Mouse (Mus musculus): ENCODE data around the gene Ecm1. TPM values are rescaled to one million over a fixed set of nuclear protein-coding genes. Genes with fewer than 3 reads are reported as not detected.

Gene Ecm1
- polyA plus RNA-seq, 1 experiment from 2014 or later, result 10.3 TPM

DNA sequence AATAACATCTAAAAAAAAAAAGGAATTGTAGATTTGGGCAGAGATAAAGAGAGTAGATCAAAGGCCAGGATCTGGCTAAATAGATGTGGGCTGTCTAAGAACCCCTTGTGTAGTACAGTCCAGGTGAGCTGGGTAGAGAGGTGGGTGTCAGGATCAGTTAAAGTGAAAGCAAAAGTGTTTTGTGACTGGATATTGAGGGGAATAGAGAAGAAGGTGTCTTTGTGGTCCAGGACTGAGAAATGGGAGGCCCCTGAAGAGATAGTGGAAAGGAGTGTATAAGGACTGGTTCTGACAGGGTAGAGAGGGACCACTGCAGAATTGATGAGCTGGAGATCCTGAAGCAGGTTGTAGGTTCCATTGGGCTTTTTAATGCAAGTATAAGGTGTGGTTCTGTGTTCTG lies 29.4 kb downstream of the Ecm1 start:
- Histone ChIP-seq H3K27me3 (replicated peaks; ENCODE audit: control insufficient read depth, insufficient read depth, low read length) (no peaks in the 10 kb centered on the region), H3K4me1 (ENCODE audit: control insufficient read depth, insufficient read depth, low read depth, low read length) (no peaks in the 10 kb centered on the region), H3K27ac (ENCODE audit: low read depth, low read length) (no peak overlapping the region), H3K4me3 (ENCODE audit: low read length) (no peak overlapping the region), H3K4me2 (ENCODE audit: low read length) (no peak overlapping the region), H3K9me3 (ENCODE audit: control insufficient read depth, low read length) (no peaks in the 10 kb centered on the region), H3K36me3 (ENCODE audit: control insufficient read depth, insufficient read depth, low read length) (no peaks in the 10 kb centered on the region), H3K9ac (ENCODE audit: low read depth, low read length) (no peak overlapping the region)
- no peak for ATAC-seq

DNA sequence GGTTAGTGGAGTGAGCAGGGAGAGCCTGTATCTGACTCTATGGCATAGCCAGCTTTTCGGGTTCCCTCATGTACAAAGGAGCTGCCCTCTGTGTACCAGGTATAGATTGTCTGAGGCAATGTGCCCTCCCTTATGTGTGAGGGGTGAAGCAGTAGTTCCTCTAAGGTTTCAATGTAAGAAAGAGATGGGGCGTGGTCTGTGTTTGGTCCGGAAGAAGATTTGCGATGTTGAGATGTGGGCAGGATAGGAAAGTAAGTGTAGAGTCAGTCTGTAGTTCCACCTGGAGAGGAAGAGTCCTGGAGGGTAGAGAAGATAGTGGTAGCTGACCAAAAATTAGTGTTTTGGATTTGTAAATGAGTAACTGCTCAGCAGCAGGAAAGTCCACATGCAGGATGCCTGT lies 30.3 kb downstream of the Ecm1 start:
- Histone ChIP-seq H3K9me3 (ENCODE audit: control insufficient read depth, low read length) (no peaks in the 10 kb centered on the region), H3K4me2 (ENCODE audit: low read length) (no peak overlapping the region), H3K36me3 (ENCODE audit: control insufficient read depth, insufficient read depth, low read length) (no peaks in the 10 kb centered on the region), H3K9ac (ENCODE audit: low read depth, low read length) (no peak overlapping the region), H3K4me3 (ENCODE audit: low read length) (no peak overlapping the region), H3K27ac (ENCODE audit: low read depth, low read length) (no peak overlapping the region), H3K27me3 (replicated peaks; ENCODE audit: control insufficient read depth, insufficient read depth, low read length) (no peaks in the 10 kb centered on the region), H3K4me1 (ENCODE audit: control insufficient read depth, insufficient read depth, low read depth, low read length) (no peaks in the 10 kb centered on the region)
- ATAC-seq, result no peak
- 92% methylated on average over 4 of the region's 4 CpGs for WGBS

DNA sequence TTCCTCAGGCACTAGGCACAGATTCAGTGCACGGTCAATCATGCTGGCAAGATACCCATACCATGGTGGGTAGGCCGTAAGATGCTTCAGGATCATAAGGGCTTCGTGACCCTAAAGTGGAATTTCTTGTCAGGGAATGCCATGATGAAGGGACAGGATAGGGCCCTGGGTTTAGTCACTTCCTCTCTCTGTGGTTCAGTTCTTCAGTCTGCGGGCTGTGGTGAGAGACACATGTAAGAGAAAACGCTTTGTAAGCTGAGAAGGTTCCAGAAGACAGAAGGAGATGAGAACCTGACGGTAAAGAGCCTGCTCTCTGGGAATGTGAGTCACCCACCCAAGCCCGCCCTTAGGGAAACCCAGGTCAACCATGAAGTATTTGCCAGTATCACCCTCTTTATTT lies 31.9 kb downstream of the Ecm1 start:
- WGBS, result 91% methylated on average over 7 of the region's 7 CpGs
- H3K4me3 ChIP-seq (ENCODE audit: low read length), result no peak overlapping the region
- no peak for ATAC-seq

DNA sequence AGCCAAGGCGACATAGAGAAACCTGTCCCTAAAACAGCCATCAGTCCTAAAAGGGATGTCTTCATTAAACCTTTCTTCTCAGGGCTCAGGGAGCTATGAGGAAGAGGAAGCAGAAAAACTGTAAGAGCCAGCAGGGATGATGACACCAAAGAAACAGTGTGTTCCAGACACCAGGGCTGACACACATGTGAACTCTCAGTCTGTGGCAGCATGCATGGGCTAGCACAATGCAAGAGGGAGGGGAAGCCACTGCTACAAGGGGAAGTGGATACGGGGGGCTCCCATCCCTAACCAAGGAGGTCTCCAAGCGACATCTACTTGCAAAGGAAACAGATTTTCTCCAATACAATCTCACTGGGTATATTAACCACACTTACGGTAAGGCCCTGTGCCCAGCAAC lies 33.1 kb downstream of the Ecm1 start:
- no peak overlapping the region for H3K4me3 ChIP-seq (ENCODE audit: low read length)
- no peak overlapping the region for H3K4me2 ChIP-seq (ENCODE audit: low read length)
- no peak overlapping the region for H3K9ac ChIP-seq (ENCODE audit: low read depth, low read length)
- ATAC-seq, result no peak
- peaks cover 3% of the 10 kb centered on the region; the same call in 1 of the 2 replicates for H3K4me1 ChIP-seq (ENCODE audit: control insufficient read depth, insufficient read depth, low read depth, low read length)
- H3K9me3 ChIP-seq (ENCODE audit: control insufficient read depth, low read length), result no peaks in the 10 kb centered on the region
- 87% methylated on average over 4 of the region's 4 CpGs for WGBS
- H3K36me3 ChIP-seq (ENCODE audit: control insufficient read depth, insufficient read depth, low read length), result no peaks in the 10 kb centered on the region
- H3K27ac ChIP-seq (ENCODE audit: low read depth, low read length), result no peak overlapping the region
- no peaks in the 10 kb centered on the region for H3K27me3 ChIP-seq (replicated peaks; ENCODE audit: control insufficient read depth, insufficient read depth, low read length)

More for the DNA sequence above, 31.9 kb downstream of the Ecm1 start:
- H3K9me3 ChIP-seq (ENCODE audit: control insufficient read depth, low read length), result no peaks in the 10 kb centered on the region
- no peaks in the 10 kb centered on the region for H3K4me1 ChIP-seq (ENCODE audit: control insufficient read depth, insufficient read depth, low read depth, low read length)
- no peaks in the 10 kb centered on the region for H3K36me3 ChIP-seq (ENCODE audit: control insufficient read depth, insufficient read depth, low read length)
- no peaks in the 10 kb centered on the region for H3K27me3 ChIP-seq (replicated peaks; ENCODE audit: control insufficient read depth, insufficient read depth, low read length)
- no peak overlapping the region for H3K27ac ChIP-seq (ENCODE audit: low read depth, low read length)
- no peak overlapping the region for H3K4me2 ChIP-seq (ENCODE audit: low read length)
- no peak overlapping the region for H3K9ac ChIP-seq (ENCODE audit: low read depth, low read length)

DNA sequence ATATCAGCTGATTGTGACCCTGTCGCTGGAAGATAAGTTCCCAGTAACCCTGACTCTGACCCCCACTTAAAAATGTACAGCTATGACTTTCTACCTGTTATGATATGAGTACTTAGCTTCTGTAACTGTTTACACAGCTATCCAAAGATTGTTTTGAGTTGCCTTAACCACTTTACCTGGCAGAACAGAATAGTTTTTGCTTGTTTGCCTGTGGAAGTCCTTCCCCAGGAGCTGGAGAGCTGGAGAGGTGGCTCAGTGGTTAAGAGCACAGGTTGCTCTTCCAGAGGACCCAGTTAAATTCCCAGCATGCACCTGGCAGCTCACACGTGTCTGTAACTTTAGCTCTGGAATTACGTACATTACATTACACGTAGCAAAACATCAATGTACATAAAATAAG lies 34.8 kb downstream of the Ecm1 start:
- H3K9me3 ChIP-seq (ENCODE audit: control insufficient read depth, low read length), result no peaks in the 10 kb centered on the region
- 91% methylated on average over 4 of the region's 4 CpGs for WGBS
- H3K9ac ChIP-seq (ENCODE audit: low read depth, low read length), result no peak overlapping the region
- H3K27me3 ChIP-seq (replicated peaks; ENCODE audit: control insufficient read depth, insufficient read depth, low read length), result no peaks in the 10 kb centered on the region
- no peak overlapping the region for H3K4me3 ChIP-seq (ENCODE audit: low read length)
- H3K4me2 ChIP-seq (ENCODE audit: low read length), result no peak overlapping the region
- H3K4me1 ChIP-seq (ENCODE audit: control insufficient read depth, insufficient read depth, low read depth, low read length), result peaks cover 3% of the 10 kb centered on the region; the same call in 1 of the 2 replicates
- no peak for ATAC-seq
- no peak overlapping the region for H3K27ac ChIP-seq (ENCODE audit: low read depth, low read length)
- no peaks in the 10 kb centered on the region for H3K36me3 ChIP-seq (ENCODE audit: control insufficient read depth, insufficient read depth, low read length)

DNA sequence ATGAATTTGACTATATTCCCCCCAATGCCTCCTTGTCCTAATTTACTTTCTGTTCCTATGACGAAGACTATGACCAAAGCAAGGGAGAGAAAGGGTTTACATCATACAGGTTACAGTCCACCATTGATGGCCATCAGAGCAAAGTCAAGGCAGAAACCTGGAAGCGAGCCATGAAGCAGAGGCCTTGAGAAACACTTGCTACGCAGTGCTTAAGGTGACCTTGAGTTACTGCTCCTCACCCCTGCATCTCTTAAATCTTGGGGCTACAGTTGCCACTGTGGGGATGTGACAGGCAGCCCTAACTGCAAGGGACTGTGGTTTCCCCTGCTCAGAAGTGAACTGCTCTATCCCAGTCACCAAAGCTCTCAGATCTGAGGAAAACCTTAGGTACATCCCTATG lies 36.1 kb downstream of the Ecm1 start:
- H3K4me1 ChIP-seq (ENCODE audit: control insufficient read depth, insufficient read depth, low read depth, low read length), result peaks cover 3% of the 10 kb centered on the region; the same call in 1 of the 2 replicates
- H3K27me3 ChIP-seq (replicated peaks; ENCODE audit: control insufficient read depth, insufficient read depth, low read length), result no peaks in the 10 kb centered on the region
- H3K9ac ChIP-seq (ENCODE audit: low read depth, low read length), result no peak overlapping the region
- ATAC-seq, result no peak
- no peak overlapping the region for H3K4me2 ChIP-seq (ENCODE audit: low read length)
- H3K9me3 ChIP-seq (ENCODE audit: control insufficient read depth, low read length), result no peaks in the 10 kb centered on the region
- no peak overlapping the region for H3K4me3 ChIP-seq (ENCODE audit: low read length)
- WGBS, result 96% methylated on average over 3 of the region's 3 CpGs
- H3K27ac ChIP-seq (ENCODE audit: low read depth, low read length), result no peak overlapping the region
- no peaks in the 10 kb centered on the region for H3K36me3 ChIP-seq (ENCODE audit: control insufficient read depth, insufficient read depth, low read length)

DNA sequence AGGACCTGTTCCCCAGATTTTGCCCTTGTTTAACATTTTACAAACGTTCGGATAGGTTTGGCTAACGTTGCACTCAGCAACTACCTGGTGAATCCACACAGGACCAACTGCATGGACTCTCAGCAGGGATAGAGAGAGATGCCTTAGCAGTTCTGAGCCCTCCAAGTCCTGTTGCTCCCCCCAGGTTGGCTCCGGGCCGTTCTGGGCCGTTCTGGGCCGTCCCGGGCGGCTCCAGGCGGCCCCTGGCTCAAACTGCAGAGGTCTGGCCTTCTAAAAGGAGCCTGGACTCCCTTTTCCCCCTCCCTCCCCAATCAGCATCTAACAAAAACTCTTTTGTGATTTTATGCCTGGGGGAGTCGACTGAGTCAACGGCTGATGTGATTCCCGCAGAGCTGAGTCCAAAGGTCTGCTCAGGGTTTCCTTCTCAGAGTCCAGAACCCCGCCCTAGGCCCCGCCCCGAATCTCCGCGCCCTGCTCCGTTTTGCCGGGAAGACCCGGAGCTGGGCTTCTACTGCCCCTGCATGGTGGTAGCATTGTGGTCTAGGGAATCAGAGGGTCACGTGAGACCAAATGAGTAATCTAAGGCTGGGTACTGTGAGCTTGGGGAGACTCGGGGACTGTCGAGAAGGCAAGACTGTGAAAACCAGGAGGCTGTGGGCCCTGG lies 37.4 kb downstream of the Ecm1 start:
- H3K9ac ChIP-seq (ENCODE audit: low read depth, low read length), result peak overlapping the region; percentile 35
- no peaks in the 10 kb centered on the region for H3K9me3 ChIP-seq (ENCODE audit: control insufficient read depth, low read length)
- no peaks in the 10 kb centered on the region for H3K27me3 ChIP-seq (replicated peaks; ENCODE audit: control insufficient read depth, insufficient read depth, low read length)
- H3K4me1 ChIP-seq (ENCODE audit: control insufficient read depth, insufficient read depth, low read depth, low read length), result peaks cover 3% of the 10 kb centered on the region; the same call in 1 of the 2 replicates
- no peaks in the 10 kb centered on the region for H3K36me3 ChIP-seq (ENCODE audit: control insufficient read depth, insufficient read depth, low read length)
- H3K4me3 ChIP-seq (ENCODE audit: low read length), result peak overlapping the region; percentile 25
- peak overlapping the region; percentile 49 for H3K4me2 ChIP-seq (ENCODE audit: low read length)
- H3K27ac ChIP-seq (ENCODE audit: low read depth, low read length), result no peak overlapping the region
- 5% methylated on average over 24 of the region's 24 CpGs for WGBS
- peak; percentile 85 for ATAC-seq

DNA sequence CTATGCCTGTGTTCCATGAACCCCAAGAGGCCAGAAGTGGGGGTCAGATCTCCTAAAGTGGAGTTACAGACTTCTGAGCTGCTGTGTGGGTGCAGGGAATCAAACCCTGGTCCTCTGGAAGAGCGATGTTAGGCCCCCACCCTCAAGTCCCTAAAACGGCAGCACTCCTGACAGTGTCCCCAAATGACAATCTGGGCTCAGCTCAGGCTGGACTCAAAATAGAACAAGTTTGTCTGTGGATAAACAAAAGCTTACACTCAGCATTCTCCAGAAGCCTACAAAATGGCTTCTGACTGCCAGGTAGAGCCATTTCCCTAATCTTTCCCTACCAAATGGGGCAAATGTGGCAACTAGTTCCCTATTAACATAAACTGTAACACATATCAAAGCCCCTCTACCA lies 38.3 kb downstream of the Ecm1 start:
- H3K4me2 ChIP-seq (ENCODE audit: low read length), result no peak overlapping the region
- no peak overlapping the region for H3K27ac ChIP-seq (ENCODE audit: low read depth, low read length)
- H3K27me3 ChIP-seq (replicated peaks; ENCODE audit: control insufficient read depth, insufficient read depth, low read length), result no peaks in the 10 kb centered on the region
- H3K4me1 ChIP-seq (ENCODE audit: control insufficient read depth, insufficient read depth, low read depth, low read length), result peaks cover 3% of the 10 kb centered on the region; the same call in 1 of the 2 replicates
- H3K9ac ChIP-seq (ENCODE audit: low read depth, low read length), result no peak overlapping the region
- H3K9me3 ChIP-seq (ENCODE audit: control insufficient read depth, low read length), result no peaks in the 10 kb centered on the region
- ATAC-seq, result no peak
- WGBS, result 87% methylated on average over 2 of the region's 2 CpGs
- no peak overlapping the region for H3K4me3 ChIP-seq (ENCODE audit: low read length)
- H3K36me3 ChIP-seq (ENCODE audit: control insufficient read depth, insufficient read depth, low read length), result no peaks in the 10 kb centered on the region

DNA sequence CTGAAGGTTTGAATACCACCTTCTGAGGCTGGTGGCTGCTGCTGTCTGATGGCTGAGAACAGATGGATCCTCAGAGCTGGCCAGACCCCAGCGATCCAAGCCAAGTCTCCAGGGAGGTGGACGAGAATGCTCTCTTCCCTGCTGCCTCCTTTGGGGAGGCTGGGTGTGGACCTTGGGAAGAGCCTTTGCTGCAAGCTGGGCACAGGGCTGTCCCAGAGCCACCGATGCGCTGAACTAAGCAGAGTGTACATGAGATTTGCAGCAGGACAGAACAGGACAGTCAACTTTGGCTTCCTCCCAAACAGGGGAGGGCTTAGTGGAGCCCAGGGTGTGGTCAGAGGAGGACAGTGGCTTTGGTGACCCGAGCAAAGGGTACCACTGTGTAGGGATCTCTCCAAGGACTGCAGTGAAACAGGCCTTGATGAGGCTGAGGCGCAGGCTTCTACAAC lies 39.1 kb downstream of the Ecm1 start:
- peak; percentile 47 for ATAC-seq
- no peaks in the 10 kb centered on the region for H3K36me3 ChIP-seq (ENCODE audit: control insufficient read depth, insufficient read depth, low read length)
- no peak overlapping the region for H3K27ac ChIP-seq (ENCODE audit: low read depth, low read length)
- no peak overlapping the region for H3K9ac ChIP-seq (ENCODE audit: low read depth, low read length)
- H3K27me3 ChIP-seq (replicated peaks; ENCODE audit: control insufficient read depth, insufficient read depth, low read length), result no peaks in the 10 kb centered on the region
- no peak overlapping the region for H3K4me2 ChIP-seq (ENCODE audit: low read length)
- no peaks in the 10 kb centered on the region for H3K9me3 ChIP-seq (ENCODE audit: control insufficient read depth, low read length)
- 53% methylated on average over 6 of the region's 6 CpGs for WGBS
- peaks cover 3% of the 10 kb centered on the region; the same call in 1 of the 2 replicates for H3K4me1 ChIP-seq (ENCODE audit: control insufficient read depth, insufficient read depth, low read depth, low read length)
- H3K4me3 ChIP-seq (ENCODE audit: low read length), result no peak overlapping the region

All from hindbrain, embryonic 16.5 days (tissue).